Mouse (Mus musculus): ENCODE measurements around the gene Gns.

DNA sequence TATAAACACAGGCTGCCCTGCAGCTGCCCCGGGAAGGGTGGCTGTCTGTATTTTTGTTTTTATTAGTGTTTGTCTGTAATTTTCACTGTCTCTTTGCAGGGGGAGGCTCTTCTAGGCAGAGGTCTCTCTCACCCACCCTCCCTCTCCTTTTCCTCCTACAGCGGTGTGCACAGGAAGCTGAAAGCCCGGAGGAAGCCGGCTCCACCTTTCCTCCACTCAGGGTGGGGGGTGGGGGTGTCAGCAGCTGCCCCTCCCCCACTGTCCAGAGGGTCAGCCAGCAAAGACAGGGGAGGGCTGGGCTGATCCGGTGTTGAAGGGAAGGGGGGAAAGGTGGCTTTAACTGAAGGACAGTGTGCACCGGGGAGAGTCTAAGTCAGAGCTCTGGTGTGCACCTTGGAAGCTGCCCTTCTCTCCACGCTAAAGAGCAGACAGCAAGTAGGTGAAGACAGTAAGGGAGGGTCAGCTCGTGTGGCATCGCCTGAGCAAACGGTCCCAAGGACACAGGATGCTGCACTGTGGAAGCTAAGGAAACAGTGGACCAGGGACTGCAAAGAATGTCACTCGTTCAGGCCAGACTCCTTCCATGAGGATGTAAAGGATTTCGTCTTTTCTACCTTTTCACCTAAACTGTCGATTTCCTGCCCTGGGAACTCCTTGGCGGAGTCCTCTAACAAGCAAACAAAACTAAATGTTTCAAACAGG, 65.2 kb downstream of the Gns start:
- no peak for TF ChIP-seq CTCF (IDR thresholded peaks at IDR 0.05; ENCODE audit: low read depth)
- TF ChIP-seq EP300 (optimal IDR thresholded peaks at IDR 0.05) = no peak
